Mouse (Mus musculus): Measurements from ENCODE around the gene Uts2r.

Uts2r gene

GRCm38 (mm10) chr11:121163751-121164150, 3.7 kb downstream of the Uts2r start:
- DNase-seq (ENCODE audit: low read depth): no peak

GRCm38 (mm10) chr11:121173203-121173602, 13.1 kb downstream of the Uts2r start:
- DNase-seq (ENCODE audit: low read depth): no peak

GRCm38 (mm10) chr11:121174234-121174633, 14.2 kb downstream of the Uts2r start:
- no peak for DNase-seq (ENCODE audit: low read depth)

- peak; percentile 34 for DNase-seq (ENCODE audit: low read depth)
These were observed 16.5 kb downstream of the Uts2r start for GRCm38 (mm10) chr11:121176285-121177270.

- DNase-seq (ENCODE audit: low read depth): no peak
These were observed 29.6 kb downstream of the Uts2r start for GRCm38 (mm10) chr11:121189681-121190080.

- DNase-seq (ENCODE audit: low read depth): no peak
These were observed 32.7 kb downstream of the Uts2r start for GRCm38 (mm10) chr11:121192742-121193141.

GRCm38 (mm10) chr11:121193415-121193814, 33.3 kb downstream of the Uts2r start:
- DNase-seq (ENCODE audit: low read depth): no peak

GRCm38 (mm10) chr11:121198622-121199021, 38.6 kb downstream of the Uts2r start:
- no peak for DNase-seq (ENCODE audit: low read depth)

- DNase-seq (ENCODE audit: low read depth): no peak
These were observed 39.8 kb downstream of the Uts2r start for GRCm38 (mm10) chr11:121199851-121200250.

- DNase-seq (ENCODE audit: low read depth): no peak
These were observed 40.7 kb downstream of the Uts2r start for GRCm38 (mm10) chr11:121200781-121201180.

- peak; percentile 22 for DNase-seq (ENCODE audit: low read depth)
These were observed 41.5 kb downstream of the Uts2r start for GRCm38 (mm10) chr11:121201436-121202198.

GRCm38 (mm10) chr11:121203859-121204160, 43.7 kb downstream of the Uts2r start:
- no peak for DNase-seq (ENCODE audit: low read depth)

- DNase-seq (ENCODE audit: low read depth): peak; percentile 96
These were observed 44.3 kb downstream of the Uts2r start, which contains the start of the genes Hexdc and Ogfod3 for GRCm38 (mm10) chr11:121204161-121205006. Gene Hexdc, plus strand, starts transcription at chr11:121204433. Gene Ogfod3, minus strand, starts transcription at chr11:121204711.

All from c-Kit-positive CD71-negative TER-119-negative erythroid progenitor cells, embryonic 14.5 days (primary cell).